Mouse (Mus musculus) cerebellum, postnatal 10 days (tissue): ENCODE measurements around the gene Tnrc6b.
A peak's percentile ranks its signal among the peaks of the same experiment; 100 is the strongest.
"Not testable (repeated sequence)": the region's sequence is repeated elsewhere in the genome, so short reads cannot be mapped to it uniquely, and the experiment has no call there.

Experiments used
- DNase-seq, 2 experiments: peaks; one replicate each; pipeline ENCODE4 v3.0.0; 2021; ENCODE audit warnings: mixed read lengths in 2 of 2

Gene Tnrc6b

DNA sequence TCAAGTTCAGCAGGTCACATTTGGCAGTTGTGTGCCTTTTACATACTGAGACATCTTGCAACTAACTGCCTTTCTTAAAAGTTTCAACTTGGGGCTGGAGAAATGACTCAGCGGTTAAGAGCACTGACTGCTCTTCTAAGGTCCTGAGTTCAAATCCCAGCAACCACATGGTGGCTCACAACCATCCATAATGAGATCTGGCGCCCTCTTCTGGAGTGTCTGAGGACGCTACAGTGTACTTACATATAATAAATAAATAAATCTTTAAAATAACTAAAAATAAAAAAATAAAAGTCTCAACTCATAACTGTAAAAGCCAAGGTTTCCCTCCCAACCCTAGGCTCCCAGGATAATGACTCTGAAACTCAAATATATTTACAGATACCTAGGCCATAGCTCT is 141.4 kb downstream of the Tnrc6b start:
- DNase-seq, result not testable (repeated sequence)

DNA sequence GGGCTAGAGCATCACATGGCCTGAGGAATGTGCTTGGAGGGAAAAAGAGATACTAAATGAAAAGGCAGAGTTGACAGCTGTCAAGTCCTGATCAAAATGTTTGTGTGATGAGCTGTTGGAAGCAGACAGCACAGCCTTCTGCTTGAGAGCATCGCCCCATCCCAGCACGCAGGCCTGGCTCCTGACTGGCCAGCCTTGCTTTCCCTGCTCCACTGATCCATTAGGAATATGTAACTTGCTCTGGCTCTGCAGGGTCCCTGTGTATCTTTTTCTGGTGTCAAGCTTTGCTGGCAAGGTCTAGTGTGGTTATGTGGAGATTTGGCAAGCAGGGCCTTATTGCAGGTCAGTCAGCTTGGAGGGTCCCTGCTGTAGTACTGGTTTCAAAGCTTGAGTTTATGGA is 148.3 kb downstream of the Tnrc6b start:
- peak; percentile 66 to 74 for DNase-seq

DNA sequence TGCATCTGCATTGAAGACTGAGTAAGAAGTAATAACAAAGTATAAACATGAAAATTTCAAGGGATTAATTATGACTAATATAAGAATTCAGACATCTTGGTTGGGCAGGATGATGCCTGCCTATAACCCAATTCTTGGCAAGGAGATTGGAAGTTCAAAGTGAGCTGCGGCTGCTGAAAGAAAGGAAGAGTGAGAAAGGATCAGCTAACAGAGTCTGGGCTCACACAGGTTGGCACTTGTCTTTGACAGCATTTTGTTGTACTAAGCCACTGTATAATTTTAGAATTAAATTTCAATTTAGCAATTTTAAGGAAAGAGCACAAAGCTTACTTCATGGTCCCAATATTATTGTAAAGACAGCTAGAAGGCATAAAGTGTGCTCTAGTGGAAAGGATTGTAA is 150.2 kb downstream of the Tnrc6b start:
- no peak for DNase-seq

DNA sequence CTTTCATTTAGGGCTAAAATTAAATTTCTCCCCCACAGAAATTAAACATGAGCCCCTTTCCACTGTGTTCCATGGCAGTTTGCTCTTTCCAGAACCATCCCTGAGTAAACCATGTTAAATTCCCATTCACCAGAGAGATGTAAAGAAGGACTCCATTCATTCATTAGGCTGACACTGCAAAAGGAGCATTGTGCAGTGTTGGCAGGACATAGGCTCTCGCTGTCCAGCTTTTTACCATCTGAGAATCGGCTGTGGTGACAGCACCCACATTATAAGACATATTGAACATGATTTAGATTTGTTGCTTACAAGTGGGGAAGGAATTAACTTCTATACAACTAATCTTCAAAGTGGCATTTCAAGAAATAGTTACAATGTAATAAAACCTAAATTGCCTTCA is 150.9 kb downstream of the Tnrc6b start:
- no peak for DNase-seq

DNA sequence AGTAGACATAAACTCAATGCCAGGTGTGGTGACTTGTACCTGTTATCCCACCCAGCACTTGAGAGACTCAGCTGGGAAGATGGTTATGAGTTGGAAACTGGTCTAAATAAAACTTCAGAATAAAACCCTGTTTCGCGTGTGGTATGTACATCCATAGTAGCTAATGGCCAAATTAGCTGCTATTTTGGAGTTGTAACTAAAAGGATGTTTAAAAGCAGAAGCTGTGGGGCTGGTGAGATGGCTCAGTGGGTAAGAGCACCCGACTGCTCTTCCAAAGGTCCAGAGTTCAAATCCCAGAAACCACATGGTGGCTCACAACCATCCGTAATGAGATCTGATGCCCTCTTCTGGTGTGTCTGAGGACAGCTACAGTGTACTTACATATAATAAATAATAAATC is 157.5 kb downstream of the Tnrc6b start:
- DNase-seq, result not testable (repeated sequence)

DNA sequence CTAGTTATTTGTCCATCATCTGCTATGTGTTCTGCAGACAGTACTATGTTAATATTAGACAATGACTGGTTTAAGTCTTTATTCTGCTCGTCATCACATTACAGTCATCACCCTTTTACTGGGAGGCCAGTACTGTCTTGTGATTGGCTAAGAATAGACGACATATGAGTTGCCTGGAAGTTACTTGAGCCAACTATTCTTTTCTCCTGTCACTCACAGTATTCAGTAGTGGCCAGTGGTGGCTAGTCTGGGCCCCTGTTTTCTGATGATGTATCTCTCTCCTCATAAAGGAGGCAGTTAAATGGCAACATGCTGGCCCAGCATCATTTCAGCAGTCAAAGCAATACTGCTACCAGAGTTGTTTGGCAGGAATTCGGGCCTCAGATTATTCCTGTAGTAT is 163.6 kb downstream of the Tnrc6b start:
- DNase-seq, result no peak

DNA sequence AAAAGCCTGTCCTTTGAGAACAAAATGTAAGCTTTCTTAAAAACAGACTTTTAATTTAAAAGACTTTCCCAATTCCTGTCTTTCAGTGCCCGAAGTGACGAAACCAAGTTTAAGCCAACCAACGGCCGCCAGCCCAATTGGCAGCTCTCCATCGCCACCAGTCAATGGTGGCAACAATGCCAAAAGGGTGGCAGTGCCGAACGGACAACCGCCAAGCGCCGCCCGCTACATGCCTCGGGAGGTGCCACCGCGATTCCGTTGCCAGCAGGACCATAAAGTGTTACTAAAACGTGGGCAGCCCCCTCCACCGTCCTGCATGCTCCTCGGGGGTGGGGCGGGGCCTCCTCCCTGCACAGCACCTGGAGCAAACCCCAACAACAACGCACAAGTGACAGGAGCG is 165.1 kb downstream of the Tnrc6b start:
- DNase-seq, result peak; percentile 90 to 92

DNA sequence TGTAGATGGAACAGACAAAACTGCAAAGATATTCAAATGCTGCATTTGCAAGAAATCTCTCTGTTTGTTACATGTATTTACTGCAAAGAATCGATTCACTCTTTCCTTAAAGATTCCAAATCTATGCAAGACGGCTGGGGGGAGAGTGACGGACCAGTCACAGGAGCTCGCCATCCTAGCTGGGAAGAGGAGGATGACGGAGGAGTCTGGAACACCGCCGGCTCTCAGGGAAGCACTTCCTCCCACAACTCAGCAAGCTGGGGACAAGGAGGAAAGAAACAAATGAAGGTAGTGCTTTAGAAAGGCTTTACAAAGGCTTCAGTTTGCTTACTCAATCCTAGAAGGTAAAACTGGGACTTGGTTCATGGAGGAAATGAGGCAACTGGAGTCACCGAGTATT is 173.0 kb downstream of the Tnrc6b start:
- no peak for DNase-seq

DNA sequence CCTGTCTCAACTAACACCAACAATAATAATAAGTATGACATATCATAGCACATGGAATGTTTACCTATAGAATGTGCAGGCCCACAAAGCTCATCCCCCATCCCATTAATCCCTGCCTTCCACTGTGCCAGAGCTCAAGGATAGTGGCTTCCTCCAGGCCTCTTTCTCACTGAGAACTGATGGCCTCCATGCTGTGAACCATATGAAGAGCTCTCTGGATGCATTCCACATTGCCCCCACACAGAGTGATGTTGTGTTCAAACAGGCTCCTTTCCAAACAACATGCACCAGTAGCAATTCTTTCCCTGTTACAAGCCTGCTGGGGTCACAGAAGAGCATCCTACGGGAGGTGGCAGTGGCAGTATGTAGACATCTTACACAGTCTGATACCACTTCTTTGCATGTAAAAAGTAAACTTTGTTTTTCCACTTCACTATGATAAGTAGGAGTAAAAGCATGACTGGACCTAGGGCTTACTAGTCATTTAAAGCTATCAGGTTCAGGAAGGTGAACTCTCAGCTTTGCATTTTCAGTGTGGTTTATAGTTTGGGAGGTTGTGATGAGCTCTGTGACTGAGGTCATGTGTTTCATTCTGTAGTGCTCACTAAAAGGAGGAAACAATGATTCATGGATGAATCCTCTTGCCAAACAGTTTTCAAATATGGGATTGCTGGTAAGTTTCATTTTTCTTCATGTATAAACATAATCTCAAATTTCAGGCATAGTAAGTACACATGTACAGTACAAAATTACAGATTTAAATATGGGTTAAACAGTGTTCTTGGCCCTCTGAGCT is 175.4 kb downstream of the Tnrc6b start:
- DNase-seq, result peak; percentile 26 to 27

DNA sequence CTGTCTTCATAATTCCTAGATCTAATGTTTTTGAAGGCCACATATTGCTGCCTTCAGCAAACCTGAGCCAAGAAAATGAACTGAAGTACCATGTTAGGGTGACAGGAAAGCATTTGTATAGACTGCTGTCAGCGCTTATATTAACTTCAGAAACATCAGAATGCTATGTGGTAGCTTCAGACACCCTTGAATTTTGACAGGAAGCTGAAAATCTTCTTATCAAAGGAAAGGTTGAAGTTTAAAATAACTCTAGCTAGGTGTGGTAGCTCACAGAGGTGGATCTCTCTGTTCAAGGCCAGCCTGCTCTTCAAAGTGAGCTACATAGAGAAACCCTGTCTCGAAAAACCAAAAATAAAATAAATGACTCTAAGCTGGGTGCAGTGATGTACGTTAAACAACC is 181.2 kb downstream of the Tnrc6b start:
- no peak for DNase-seq

DNA sequence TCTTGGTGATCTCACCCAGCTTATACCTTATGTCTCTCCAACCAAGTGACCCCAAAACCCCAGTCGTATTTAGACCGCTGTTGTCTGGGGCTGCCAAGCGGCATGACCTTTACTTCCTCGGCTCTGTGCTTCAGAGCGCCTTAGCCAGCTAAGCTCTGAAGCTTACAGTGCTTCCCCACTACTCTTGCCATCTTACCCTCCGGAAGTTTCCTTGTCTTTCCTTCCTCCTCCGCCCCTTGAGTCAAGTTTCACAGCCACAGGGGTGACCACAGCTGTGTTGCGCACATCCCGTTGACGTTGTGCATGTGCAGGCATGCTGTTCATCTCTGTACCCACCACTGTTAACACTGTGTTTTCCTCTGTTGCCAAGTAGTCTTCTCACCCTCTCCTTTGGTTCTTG is 185.6 kb downstream of the Tnrc6b start:
- DNase-seq, result no peak

DNA sequence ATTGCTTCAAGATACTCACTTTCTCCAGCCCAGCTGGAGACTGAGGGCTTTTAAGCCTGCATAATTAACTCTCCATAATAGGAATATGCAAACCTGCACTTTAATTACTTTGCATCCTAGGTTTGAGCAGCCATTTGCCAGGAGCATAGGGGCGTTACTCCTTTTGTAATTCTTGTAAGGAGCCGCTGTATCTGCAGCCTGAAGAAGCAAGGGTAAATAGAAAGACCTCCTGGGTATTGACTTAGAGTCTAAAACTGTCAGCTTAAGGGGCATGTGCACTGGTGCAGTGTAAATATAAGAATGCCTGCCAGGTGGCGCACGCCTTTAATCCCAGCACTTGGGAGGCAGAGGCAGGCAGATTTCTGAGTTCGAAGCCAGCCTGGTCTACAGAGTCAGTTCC is 186.8 kb downstream of the Tnrc6b start:
- DNase-seq, result no peak

DNA sequence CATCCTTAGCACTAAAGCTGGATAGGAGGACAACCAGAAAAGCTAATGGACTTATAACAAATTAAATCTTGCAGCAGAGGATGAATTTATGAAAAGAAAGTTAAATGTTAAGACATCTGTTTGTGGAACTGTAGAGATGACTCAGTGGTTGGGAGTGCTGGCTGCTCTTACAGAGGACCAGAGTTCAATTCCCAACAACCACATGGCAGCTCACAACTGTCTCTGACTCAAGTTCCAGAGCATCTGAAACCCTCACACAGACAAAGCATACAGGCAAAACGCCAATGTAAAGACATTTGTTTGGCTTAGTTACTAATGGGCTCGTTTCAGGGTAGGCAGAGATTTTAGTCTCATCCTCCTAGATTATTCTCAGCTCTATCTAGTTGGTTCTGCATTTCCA is 188.7 kb downstream of the Tnrc6b start:
- DNase-seq, result no peak

DNA sequence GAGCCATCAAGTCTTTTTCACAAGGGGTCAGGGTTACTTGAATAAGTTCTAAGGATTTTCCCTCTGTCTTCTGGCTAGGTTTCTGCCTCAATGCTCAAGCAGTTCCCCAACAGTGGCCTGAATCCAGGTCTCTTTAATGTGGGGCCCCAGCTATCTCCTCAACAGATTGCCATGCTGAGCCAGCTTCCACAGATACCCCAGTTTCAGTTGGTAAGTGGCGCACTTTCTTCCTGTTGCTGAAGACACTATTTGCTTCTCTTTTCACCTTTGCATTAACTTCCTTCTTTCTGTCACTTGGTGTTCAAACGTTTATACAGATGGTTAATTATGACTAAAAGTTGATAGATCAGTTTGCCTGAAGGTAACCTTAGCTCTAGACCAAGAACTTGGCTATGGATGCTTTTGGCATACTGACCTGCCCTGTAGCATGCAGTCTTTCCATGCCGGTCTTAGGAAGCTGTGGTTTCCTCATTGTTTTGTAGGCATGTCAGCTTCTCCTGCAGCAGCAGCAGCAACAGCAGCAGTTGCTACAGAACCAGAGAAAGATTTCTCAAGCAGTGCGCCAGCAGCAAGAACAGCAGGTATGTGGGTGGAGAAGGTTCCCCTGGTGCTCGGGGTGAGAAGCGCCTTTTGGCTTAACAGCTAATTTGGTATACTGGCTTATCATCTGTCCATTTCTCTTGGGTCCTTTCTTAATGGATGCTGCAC is 190.8 kb downstream of the Tnrc6b start:
- DNase-seq, result no peak

DNA sequence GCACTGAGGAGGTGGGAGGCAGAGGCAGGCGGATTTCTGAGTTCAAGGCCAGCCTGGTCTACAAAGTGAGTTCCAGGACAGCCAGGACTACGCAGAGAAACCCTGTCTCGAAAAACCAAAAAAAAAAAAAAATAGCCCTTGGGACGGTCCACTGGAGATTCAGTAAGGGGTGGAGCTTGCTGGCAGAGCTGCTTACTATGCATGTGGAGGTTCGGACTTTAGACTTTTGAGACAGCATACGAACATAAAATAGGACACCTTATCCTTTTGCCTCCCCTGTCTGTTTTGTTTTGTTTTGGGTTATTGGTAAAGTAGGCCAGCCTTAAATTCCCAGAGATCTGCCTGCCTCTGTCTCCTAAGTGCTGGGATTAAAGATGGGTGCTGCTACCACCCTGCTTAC is 193.7 kb downstream of the Tnrc6b start:
- DNase-seq, result not testable (repeated sequence)

DNA sequence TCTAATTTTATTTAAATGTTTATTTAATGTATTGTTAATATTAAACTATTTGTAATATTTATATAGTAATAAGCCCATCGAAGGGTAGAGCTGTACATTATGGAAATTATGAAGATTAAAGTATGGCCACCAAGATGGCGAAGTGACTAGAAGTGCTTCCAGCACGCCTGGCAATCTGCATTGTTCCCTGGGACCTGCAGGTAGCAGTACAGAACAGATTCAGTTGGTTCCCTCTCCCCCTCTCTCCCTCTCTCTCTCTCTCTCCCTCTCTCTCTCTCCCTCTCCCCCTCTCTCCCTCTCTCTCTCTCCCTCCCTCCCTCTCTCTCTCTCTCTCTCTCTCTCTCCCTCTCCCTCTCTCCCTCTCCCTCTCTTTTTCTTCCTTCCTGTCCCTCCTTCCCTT is 199.1 kb downstream of the Tnrc6b start:
- DNase-seq, result peak in 1 of 2 experiments; percentile 16

DNA sequence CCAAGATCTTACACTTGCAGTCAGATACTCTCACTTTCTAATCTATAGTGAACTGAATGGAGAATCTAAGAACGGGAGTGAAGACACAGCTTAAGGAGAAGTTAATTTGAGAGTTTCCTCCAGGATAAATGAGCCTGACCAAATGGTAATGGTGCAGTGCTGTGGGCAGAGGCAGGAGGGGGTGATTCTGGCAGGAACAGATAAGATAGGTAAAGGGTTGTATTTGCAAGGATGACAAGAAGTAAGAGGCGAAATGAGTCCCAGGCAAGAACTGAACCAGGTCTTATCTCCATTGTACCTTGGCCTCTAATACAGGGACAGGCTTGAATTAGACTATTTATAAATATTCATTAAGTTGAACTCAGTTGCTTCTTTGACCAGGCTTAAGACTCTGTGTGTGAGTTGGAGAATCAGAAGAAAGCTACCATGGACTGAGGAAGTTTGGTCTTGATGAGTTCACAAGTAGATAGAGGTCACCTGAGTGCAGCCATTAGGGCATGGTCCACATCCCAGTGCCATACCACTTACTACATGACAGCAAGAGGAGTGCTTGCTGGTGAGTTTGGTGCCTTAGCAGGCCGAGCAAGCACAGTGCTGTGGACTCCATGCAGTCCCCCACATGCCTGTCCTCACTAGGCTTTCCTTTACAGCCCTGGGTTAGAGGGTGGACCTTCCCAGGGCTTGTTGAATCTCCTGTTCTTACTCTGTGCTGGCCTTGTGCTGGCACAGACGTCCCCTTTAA is 199.8 kb downstream of the Tnrc6b start:
- DNase-seq, result no peak

DNA sequence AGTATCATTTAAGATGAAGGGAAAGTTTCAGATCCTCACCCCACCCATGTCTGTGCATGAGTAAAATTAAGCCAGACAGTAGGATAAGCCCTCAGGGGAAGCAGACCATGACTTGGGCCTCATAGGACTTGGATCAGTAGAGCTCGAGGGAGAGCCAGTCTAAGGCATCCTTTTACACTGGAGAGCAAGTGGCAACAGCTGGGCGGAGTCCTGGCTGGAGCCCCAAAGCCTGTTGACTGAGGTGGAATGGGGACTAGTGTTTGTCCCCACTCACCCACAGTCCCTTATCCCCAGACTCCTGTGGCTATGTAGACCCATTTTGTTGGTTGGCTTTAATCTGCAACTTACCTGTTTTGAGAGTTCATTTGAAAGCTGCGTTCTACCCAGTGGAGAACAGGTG is 201.1 kb downstream of the Tnrc6b start:
- no peak for DNase-seq

DNA sequence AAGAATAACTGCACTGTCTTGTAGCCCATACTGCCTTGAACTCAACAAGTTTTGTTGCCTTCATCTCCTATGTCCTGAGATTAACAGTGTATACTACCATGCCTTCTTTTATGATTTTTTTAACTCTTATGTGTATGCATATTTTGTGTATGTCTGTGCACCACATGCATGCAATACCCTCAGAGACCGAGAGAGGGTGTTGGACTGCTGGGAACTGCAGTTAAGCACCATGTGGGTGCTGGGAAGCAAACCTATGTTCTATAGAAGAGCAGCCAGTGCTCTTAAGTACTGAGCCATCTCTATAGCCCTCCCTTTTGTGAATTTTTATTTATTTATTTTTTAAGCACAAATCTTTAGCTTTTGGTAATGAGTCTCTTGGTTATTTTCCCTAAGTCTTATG is 202.7 kb downstream of the Tnrc6b start:
- no peak for DNase-seq

DNA sequence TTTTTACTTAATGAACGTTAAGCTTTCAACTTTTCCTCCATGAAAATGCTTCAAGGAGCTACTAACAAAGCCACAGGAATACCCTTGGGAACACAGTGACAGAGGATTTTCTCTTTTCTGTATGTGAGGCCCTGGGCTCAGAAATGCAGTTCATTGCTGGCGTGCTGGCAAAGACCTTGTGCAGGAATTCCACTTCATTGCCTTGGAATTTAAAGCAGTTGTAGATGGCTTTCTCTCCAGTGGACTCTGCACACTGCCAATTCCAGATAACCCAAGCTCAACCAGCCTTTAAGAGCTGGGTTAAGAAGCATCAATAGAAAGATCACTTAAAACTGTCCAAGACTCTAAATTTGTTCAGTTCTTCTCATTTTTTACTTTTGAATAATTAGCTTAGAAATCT is 204.7 kb downstream of the Tnrc6b start:
- peak in 1 of 2 experiments; percentile 12 for DNase-seq

DNA sequence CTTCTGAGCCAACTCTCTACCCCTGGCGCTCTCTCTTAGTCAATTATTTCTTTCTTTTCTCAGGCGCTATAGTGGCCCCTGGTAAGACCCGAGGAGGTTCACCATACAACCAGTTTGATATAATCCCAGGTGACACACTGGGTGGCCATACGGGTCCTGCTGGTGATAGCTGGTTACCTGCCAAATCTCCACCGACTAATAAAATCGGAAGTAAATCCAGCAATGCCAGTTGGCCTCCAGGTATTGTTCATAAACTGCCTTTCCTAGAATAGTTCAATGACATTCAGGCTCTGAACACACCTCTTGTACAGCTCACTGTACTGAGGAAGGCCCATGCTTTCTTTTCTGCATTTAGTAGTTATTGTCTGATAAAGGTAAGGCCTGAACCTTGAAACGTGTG is 205.5 kb downstream of the Tnrc6b start:
- DNase-seq, result no peak

DNA sequence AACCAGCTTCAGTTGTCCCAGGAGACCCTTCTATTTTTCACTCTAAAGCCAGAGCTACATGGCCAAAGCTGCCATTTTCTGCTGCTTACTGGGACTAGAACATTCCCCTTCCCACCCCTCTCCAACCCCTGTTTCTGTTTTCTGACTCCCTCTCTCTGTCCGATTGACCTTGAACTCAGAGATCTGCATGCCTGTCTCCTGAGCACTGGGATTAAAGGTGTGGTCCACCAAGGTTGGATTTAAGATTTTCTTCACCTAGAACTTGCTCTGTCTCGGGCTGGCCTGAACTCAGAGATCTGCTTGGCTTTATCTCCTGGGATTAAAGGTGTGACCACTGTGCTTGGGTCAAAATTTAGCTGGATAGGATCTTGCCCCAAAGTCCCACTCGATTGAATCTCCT is 209.2 kb downstream of the Tnrc6b start:
- DNase-seq, result no peak

DNA sequence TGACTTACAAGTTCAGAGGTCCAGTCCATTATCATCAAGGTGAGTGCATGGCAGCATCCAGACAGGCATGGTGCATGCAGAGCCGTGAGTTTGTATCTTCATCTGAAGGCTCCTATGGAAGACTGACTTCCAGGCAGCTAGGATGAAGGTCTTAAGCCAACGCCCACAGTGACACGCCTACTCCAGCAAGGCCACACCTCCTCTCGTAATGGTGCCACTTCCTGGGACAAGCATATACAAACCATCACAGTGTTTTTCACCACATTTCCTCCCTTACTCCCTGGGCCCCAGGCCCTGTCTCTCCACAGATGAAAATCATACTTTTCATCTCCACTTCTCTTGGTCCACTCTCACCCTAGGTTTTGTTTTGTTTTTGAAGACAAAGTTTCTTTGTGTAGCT is 210.7 kb downstream of the Tnrc6b start:
- no peak for DNase-seq

DNA sequence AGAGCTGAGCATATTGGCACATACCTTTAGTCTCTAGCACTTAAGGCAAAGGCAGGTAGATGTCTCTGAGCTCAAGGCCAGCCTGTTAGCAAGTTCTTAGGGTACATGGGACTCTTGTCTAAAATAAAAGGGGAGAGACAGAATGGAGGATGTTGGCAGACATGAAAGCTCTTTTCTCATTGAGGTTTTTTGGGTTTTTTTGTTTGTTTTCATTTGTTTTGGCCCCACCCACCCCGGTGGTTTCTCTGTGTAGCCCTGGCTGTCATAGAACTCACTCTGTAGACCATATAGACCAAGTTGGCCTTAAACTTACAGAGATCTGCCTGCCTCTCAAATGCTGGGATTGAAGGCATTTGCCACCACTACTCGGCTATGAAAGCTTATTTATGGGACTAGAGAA is 213.1 kb downstream of the Tnrc6b start:
- no peak for DNase-seq
